In the genomic region with DNA sequence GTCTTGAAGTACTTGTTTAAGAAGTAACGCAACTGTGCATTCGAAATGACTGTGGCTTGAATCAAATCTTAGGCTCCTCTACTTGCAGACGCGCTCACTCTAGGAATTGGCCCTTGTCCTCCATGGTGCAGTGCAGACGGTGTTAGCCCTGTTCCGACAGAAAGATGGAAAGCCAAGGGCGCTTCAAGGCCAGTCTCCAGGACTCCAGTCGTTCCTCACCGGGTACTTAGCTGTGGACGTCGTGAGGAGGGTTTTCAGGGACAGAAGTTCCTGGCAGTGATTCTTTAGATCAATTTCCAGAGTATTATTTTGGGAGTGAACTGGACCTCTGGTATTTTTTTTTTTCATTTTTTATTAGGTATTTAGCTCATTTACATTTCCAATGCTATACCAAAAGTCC, we compare ENCODE assay signal across 28 mouse cellular contexts. TPM values are rescaled to one million over a fixed set of nuclear protein-coding genes. Genes with fewer than 3 reads are reported as not detected.
A peak's percentile ranks its signal among the peaks of the same experiment; 100 is the strongest.
DNase-seq lines count a peak whose midpoint lies in the region; ATAC-seq and TF ChIP-seq lines count a peak whose summit lies in the region.
"Had no signal": no experiment of that assay in that cellular context is flagged by ENCODE, and none has a peak within 500 bp of the region (broad histone marks: within the 10 kb centered on the region; RNA-seq: fewer than 3 reads in every experiment).

No protein-coding gene starts in this region.

- DNase-seq in cerebellum, adult 11-12 months, result peak; percentile 22
- DNase-seq in cerebellum, adult 18-20 months, result peak; percentile 17 to 38
- peak; percentile 22 to 27 for DNase-seq in cerebellum, postnatal 10 days
- no peak for DNase-seq in thymus, postnatal 25 days
- DNase-seq in kidney, postnatal 14 days, result no peak
- DNase-seq in thymus, adult 2 months, result no peak
- DNase-seq: embryo, embryonic 11 days; gastrocnemius, postnatal 14 days; heart, postnatal 36 days; kidney, adult 8-10 months; layer of hippocampus, adult 9-11 months; liver; lung, adult 2 months; lung, postnatal 14 days; midbrain, embryonic 14.5 days; retina, postnatal 1 day; right cerebral cortex, postnatal 14 days; thymus, postnatal 36 days had no signal

- 98% methylated on average over 11 of the region's 11 CpGs for WGBS in thymus, adult 2 months

- no peak overlapping the region for H3K27ac ChIP-seq in thymus, adult 2 months (ENCODE audit: control insufficient read depth, insufficient read depth, low read length)
- H3K27ac ChIP-seq: embryonic facial prominence, embryonic 12.5 days; hindbrain, embryonic 12.5 days; hindbrain, postnatal 0 days; kidney, postnatal 0 days; liver, embryonic 14.5 days had no signal

- ATAC-seq in cerebellum, adult (ENCODE audit: insufficient number of reproducible peaks, low FRiP score, low TSS enrichment), result no peak
- ATAC-seq: CD4-positive, CD25-positive, alpha-beta regulatory T cell, adult 4 months; forebrain, embryonic 14.5 days; hindbrain, postnatal 0 days; intestine, embryonic 16.5 days had no signal

- no peaks in the 10 kb centered on the region for H3K27me3 ChIP-seq in thymus, adult 2 months (ENCODE audit: control insufficient read depth, insufficient read depth, low read length)
- H3K27me3 ChIP-seq: embryonic facial prominence, embryonic 12.5 days; hindbrain, embryonic 12.5 days had no signal

- no peak for TF ChIP-seq POLR2A in thymus, adult 2 months (IDR thresholded peaks at IDR 0.05; ENCODE audit: control insufficient read depth, extremely low read depth, insufficient read depth, low read length, poor library complexity)

- no peaks in the 10 kb centered on the region for H3K4me1 ChIP-seq in thymus, adult 2 months (replicated peaks; ENCODE audit: control insufficient read depth, insufficient read depth, low read length)
- H3K4me1 ChIP-seq: embryonic facial prominence, embryonic 12.5 days; hindbrain, embryonic 12.5 days had no signal

- no peak overlapping the region for H3K4me3 ChIP-seq in thymus, adult 2 months (ENCODE audit: control insufficient read depth, insufficient read depth, low read length)
- H3K4me3 ChIP-seq: embryonic facial prominence, embryonic 12.5 days; hindbrain, embryonic 12.5 days had no signal

- TF ChIP-seq CTCF in thymus, adult 2 months (IDR thresholded peaks at IDR 0.05; ENCODE audit: borderline replicate concordance, control insufficient read depth, extremely low read depth, insufficient read depth, low read length, poor library complexity), result no peak

- no peaks in the 10 kb centered on the region for H3K36me3 ChIP-seq in thymus, adult 2 months (ENCODE audit: control insufficient read depth, insufficient read depth, low read length)
- H3K36me3 ChIP-seq: embryonic facial prominence, embryonic 12.5 days; hindbrain, embryonic 12.5 days had no signal

RNA-seq across cellular contexts. Expression of a gene that starts 35.8 kb away (rescaled TPM):
- 2.3 and 5.5 TPM in 2 replicates for polyA plus RNA-seq in thymus, adult 2 months (2012; rRNA removed)
- polyA plus RNA-seq: CD4-positive, CD25-positive, alpha-beta regulatory T cell, adult 4 months; testis, adult 2 months had no signal

Comparison
In these comparisons a context has a peak if more than half of its experiments do, and no peak if none do; other contexts are left out.
1. DNase-seq: peak in cerebellum, adult 11-12 months (single experiment), cerebellum, adult 18-20 months (2 of 2) and cerebellum, postnatal 10 days (2 of 2); none in thymus, postnatal 25 days (single experiment), kidney, postnatal 14 days (single experiment) and thymus, adult 2 months (single experiment).